Mouse (Mus musculus): ENCODE data around the gene Ulk3.
A peak's percentile ranks its signal among the peaks of the same experiment; 100 is the strongest.

Gene Ulk3

DNA sequence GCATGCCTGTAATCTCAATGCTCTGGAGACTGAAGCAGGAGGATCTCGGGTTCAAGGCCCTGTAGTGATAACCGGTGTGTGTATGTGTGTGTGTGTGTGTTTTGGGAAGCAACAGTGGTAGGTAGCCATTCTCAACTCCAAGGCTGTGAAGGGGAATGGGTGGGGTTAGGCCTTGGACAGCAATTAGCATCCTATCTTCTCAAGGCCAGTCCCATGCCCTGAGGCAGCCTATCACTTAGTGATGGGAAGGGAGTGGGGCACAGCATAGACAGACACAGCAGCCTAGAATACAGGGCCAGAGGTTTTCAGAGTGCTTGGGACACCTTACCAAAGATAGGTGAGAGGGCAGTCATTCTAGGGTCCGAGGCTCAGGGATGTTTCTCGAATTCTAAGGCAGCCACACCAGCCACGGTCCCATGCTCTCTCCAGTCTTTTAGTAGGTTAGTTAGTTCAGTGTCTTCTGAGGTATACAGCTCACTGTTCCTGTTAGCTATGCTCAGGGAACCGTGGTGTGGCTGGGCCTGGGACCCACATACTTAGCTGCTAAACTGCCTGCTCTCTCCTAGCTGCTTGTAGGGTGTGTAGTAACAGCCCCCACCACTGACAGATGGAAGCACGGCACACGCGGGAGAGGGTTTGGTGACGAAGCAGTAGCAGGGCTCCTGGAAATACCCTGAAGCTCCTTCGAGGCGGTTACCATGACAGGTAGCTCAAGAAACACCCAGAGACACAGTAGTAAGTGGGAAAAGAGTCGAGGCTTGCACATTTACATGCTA lies 52.7 kb downstream of the Ulk3 start:
- ATAC-seq (ENCODE audit: insufficient number of reproducible peaks, low FRiP score, low TSS enrichment), result no peak

DNA sequence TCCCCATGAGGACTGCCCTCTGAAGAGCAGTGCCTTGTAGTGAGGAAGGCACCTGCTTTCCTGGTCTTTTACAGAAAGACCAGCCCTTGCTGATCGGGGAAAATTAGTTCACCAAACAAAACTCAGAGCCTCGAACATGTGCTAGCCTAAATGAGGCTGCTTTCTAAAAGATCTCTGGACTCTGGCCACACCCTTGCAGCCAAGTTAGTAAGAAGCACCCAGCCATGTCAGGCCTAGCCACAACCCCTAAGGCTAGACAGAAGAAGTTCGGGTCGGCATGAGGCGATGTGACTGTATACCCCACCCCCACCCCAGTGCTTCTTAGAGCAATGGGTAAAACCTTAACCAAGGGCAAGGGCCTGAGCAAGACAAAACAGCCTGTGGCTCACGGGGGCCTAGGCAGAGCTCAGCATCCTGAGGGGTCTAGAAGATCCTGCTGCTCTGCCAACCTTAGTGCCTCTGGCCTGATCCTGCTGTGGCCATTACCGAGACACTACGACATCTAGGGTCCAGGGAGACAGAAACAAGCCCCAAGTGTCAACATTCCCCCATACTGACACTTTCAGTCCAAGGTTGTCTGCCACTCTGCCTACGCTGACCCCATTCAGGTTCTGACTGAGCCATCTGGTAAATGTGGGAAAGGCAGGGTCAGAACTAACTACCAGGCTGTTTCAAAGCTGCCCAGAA lies 54.1 kb downstream of the Ulk3 start:
- ATAC-seq (ENCODE audit: insufficient number of reproducible peaks, low FRiP score, low TSS enrichment), result no peak

DNA sequence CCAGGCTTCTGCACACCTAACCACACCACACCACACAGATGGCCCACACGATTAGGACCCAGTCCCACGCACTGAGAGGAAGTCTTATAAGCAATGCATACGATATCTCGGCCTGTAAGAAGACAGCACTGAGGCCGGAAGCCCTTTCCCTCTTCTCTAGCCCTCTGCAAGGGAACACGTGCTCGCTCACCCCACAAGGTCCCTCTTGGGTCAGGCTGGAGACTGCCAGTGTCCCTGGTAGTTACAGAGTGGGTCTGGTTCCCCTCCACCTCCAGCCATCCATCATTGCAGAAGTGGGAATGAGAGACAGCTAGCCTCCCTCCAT lies 54.6 kb downstream of the Ulk3 start:
- ATAC-seq (ENCODE audit: insufficient number of reproducible peaks, low FRiP score, low TSS enrichment), result no peak

DNA sequence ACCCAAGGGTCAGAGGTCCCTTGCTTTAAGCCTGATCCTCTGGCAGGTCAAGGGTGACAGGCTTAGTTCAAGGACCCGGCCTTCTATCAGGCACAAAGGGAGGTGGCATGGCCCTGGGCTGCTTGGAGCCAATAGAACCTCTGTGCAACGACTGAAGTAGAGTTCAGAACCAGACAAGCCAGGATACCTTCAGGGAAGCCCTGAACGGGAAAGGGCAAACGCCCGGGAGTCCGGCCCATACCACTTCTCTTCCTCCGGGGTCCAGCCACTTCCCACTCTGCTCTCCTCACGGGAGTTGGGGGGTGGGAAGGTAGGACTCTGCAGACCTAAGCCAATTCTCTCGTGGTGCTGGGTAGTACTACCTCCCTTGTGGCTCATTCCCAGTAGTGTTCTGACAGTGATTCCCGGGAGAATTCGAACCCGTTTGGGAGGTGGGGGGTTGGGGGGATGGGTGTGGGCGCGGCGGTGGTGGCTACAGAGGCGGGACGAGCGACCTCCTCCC lies 55.2 kb downstream of the Ulk3 start:
- ATAC-seq (ENCODE audit: insufficient number of reproducible peaks, low FRiP score, low TSS enrichment), result no peak

DNA sequence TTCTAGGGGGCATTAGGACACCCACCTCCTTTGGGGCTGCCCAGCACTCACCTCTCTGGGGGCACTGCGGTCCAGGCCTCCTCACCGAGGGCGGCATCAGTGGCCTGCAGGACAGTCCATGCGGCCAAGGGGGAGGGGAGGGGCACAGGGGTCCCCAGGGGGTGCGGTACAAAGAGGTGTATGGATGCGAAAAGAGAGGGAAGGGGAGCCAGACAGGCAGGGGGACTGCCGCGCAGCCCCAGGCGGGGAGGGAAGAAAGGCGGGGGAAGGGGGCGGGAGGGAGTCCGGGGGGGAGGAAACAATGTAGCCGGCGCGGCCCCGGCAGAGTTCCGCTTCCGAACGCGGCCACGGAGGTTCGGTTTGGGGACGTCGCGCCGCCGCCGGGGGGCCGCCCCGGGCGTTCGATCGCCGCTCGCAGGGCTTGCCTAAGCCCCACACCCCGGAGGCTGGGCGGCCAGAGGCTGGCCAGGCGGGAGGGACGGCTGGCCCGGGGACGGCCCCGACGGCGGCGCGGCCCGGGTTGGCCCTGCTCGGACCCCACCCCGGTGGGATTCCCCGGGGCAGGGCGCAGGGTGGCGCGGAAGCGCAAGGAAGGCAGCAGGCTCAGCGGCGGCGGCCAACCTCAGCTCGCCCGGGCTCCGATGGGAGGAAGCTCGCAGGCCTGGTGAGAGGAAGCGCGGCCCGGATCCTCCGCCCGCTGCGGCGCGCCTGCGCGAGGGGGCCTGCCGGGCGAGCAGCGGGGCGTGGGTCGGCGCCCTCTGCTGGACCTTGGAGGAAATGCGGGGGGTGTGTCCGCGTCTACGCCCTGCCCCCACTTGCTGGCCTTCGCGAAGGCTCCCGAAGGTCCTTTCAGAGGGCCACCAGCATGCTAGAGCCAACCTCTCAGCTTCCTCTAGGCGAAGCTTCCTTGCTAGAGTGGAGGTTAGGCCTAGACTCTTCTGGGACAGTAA lies 56.0 kb downstream of the Ulk3 start:
- peak; percentile 89 for ATAC-seq (ENCODE audit: insufficient number of reproducible peaks, low FRiP score, low TSS enrichment)

All from cerebellum, adult (tissue).